Mouse (Mus musculus) embryo, embryonic 11.5 days (tissue): ENCODE results near the gene Gpr37l1.
"Not testable (repeated sequence)": the region's sequence is repeated elsewhere in the genome, so short reads cannot be mapped to it uniquely, and the experiment has no call there.

ENCODE experiments used
- DNase-seq: peaks from one replicate; pipeline ENCODE4 v3.0.0-alpha.2; 2012; ENCODE audit warnings: low read depth, low spot score

Gene Gpr37l1

GRCm38 (mm10) chr1:135167435-135167834 is at the start of gene Gpr37l1:
Gene Gpr37l1 (minus strand): TSS chr1:135167681.
- no peak for DNase-seq

- no peak for DNase-seq
Measured at GRCm38 (mm10) chr1:135213772-135214640, 46.5 kb upstream of the Gpr37l1 start.

GRCm38 (mm10) chr1:135210421-135210820 is 42.9 kb upstream of the Gpr37l1 start:
- DNase-seq, result no peak

GRCm38 (mm10) chr1:135208716-135209115 is 41.2 kb upstream of the Gpr37l1 start:
- no peak for DNase-seq

GRCm38 (mm10) chr1:135206586-135207339 is 39.3 kb upstream of the Gpr37l1 start:
- no peak for DNase-seq

GRCm38 (mm10) chr1:135205257-135205656 is 37.8 kb upstream of the Gpr37l1 start:
- DNase-seq, result no peak

- no peak for DNase-seq
Measured at GRCm38 (mm10) chr1:135204196-135205126, 37.0 kb upstream of the Gpr37l1 start.

GRCm38 (mm10) chr1:135200400-135200799 is 32.9 kb upstream of the Gpr37l1 start:
- no peak for DNase-seq

GRCm38 (mm10) chr1:135199014-135199819 is 31.7 kb upstream of the Gpr37l1 start:
- peak; percentile 27 for DNase-seq

- no peak for DNase-seq
Measured at GRCm38 (mm10) chr1:135198412-135198811, 30.9 kb upstream of the Gpr37l1 start.

- DNase-seq, result no peak
Measured at GRCm38 (mm10) chr1:135195907-135196440, 28.5 kb upstream of the Gpr37l1 start.

- not testable (repeated sequence) for DNase-seq
Measured at GRCm38 (mm10) chr1:135194335-135194734, 26.9 kb upstream of the Gpr37l1 start.

GRCm38 (mm10) chr1:135189186-135189585 is 21.7 kb upstream of the Gpr37l1 start:
- no peak for DNase-seq

GRCm38 (mm10) chr1:135188197-135188596 is 20.7 kb upstream of the Gpr37l1 start:
- DNase-seq, result no peak

- not testable (repeated sequence) for DNase-seq
Measured at GRCm38 (mm10) chr1:135187016-135187415, 19.5 kb upstream of the Gpr37l1 start.

- DNase-seq, result no peak
Measured at GRCm38 (mm10) chr1:135186427-135186826, 18.9 kb upstream of the Gpr37l1 start.

- no peak for DNase-seq
Measured at GRCm38 (mm10) chr1:135185936-135186335, 18.5 kb upstream of the Gpr37l1 start.

- DNase-seq, result no peak
Measured at GRCm38 (mm10) chr1:135183941-135184570, 16.6 kb upstream of the Gpr37l1 start.

- no peak for DNase-seq
Measured at GRCm38 (mm10) chr1:135183448-135183847, 16.0 kb upstream of the Gpr37l1 start.

- no peak for DNase-seq
Measured at GRCm38 (mm10) chr1:135182975-135183374, 15.5 kb upstream of the Gpr37l1 start.
